Mouse (Mus musculus): ENCODE data around the gene Eps8. TPM values are rescaled to one million over a fixed set of nuclear protein-coding genes. Genes with fewer than 3 reads are reported as not detected.
A peak's percentile ranks its signal among the peaks of the same experiment; 100 is the strongest.

Gene Eps8
- polyA plus RNA-seq, 1 experiment: 5.6 TPM

DNA sequence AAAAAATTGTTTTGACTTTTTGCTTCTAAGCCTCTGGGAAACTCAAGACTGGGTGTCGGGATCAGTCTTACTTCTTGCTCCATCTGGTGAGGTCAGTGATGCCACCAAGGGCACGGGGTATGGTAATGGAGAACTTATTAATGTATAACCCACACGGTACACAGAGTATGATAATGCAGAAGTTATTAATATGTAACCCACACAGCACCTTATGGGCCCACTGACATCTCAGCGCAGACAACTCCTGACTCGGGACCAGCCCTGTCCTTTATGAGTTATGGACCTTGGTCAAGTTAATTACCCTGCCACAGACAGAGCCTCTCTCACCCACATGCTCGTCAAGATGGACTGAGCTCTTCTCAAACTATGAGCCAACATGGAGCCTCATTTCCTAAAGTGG lies 89.2 kb downstream of the Eps8 start:
- no peak for TF ChIP-seq POLR2A (IDR thresholded peaks at IDR 0.05; ENCODE audit: low read depth, low read length)
- no peak for TF ChIP-seq CTCF (IDR thresholded peaks at IDR 0.05; ENCODE audit: extremely low read depth, insufficient read depth, insufficient read length, insufficient replicate concordance)
- WGBS: 75% methylated on average over 6 of the region's 6 CpGs
- no peak for DNase-seq (ENCODE audit: low read depth in 1 of 2, low spot score in 2 of 2)
- no peaks in the 10 kb centered on the region for H3K27me3 ChIP-seq (ENCODE audit: control insufficient read depth, insufficient read depth, low read length)
- H3K27ac ChIP-seq (ENCODE audit: insufficient read depth, low read length): peak overlapping the region; percentile 0; the same call in 1 of the 2 replicates
- no peaks in the 10 kb centered on the region for H3K36me3 ChIP-seq (ENCODE audit: control insufficient read depth, insufficient read depth, low read length)
- H3K4me3 ChIP-seq (ENCODE audit: extremely low read depth, insufficient read depth, insufficient read length): no peak overlapping the region
- H3K4me1 ChIP-seq (ENCODE audit: control insufficient read depth, insufficient read depth, insufficient read length): peaks cover 8% of the 10 kb centered on the region

DNA sequence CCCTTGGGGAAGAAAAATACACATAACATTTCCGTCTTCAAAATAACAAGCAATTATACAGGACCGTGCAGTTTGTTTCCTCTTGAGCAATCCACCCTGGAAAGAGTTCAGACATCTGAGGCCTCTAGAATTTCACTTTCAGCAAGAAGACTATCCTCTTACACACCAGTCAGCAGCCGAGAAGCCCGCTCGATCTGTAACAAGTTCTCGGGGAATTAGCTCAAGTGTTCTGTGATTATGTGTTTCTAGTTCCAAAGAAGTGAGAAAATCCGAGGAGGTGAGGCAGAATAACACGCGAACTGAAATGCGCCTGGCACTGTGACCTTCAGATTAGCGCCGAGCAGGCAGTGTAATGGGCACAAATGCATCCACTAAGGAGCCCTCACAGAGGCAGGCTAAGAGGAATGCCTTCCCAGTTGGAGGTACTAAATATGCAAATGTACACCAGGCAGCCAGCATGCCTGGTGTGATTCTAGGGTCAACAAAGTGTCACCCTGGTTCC lies 94.3 kb downstream of the Eps8 start:
- 72% methylated on average over 12 of the region's 12 CpGs for WGBS

DNA sequence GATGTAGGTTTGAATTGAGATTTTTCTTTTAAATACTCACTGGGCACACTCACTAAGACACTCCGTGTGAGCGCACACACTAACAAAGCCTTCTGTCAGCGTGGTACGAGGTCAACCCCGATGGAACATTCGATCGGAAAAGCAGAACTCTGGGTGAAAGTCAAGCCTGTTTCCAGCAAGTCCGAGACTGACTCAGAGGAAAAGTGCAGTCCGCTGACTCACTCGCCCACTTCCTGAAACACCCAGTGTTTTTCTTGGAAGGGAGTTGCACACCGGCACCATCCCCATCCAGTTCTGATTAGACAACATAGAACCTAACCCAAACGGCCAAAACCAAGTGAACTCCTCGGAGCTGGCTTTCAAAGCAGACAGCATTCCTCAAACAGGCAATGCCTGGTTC lies 95.8 kb downstream of the Eps8 start:
- no peak for DNase-seq (ENCODE audit: low read depth in 1 of 2, low spot score in 2 of 2)
- 13% methylated on average over 13 of the region's 13 CpGs for WGBS
- no peak overlapping the region for H3K4me3 ChIP-seq (ENCODE audit: extremely low read depth, insufficient read depth, insufficient read length)
- no peaks in the 10 kb centered on the region for H3K36me3 ChIP-seq (ENCODE audit: control insufficient read depth, insufficient read depth, low read length)
- no peaks in the 10 kb centered on the region for H3K27me3 ChIP-seq (ENCODE audit: control insufficient read depth, insufficient read depth, low read length)
- no peak overlapping the region for H3K27ac ChIP-seq (ENCODE audit: insufficient read depth, low read length)
- peaks cover 8% of the 10 kb centered on the region; the same call in 1 of the 2 replicates for H3K4me1 ChIP-seq (ENCODE audit: control insufficient read depth, insufficient read depth, insufficient read length)
- no peak for TF ChIP-seq CTCF (IDR thresholded peaks at IDR 0.05; ENCODE audit: extremely low read depth, insufficient read depth, insufficient read length, insufficient replicate concordance)
- TF ChIP-seq POLR2A (IDR thresholded peaks at IDR 0.05; ENCODE audit: low read depth, low read length): no peak

More for the DNA sequence above, 94.3 kb downstream of the Eps8 start:
- Histone ChIP-seq H3K4me3 (ENCODE audit: extremely low read depth, insufficient read depth, insufficient read length) (no peak overlapping the region), H3K27ac (ENCODE audit: insufficient read depth, low read length) (0 out of 2 replicates have a peak overlapping the region, but pooled peaks have one; percentile 38), H3K4me1 (ENCODE audit: control insufficient read depth, insufficient read depth, insufficient read length) (peaks cover 11% of the 10 kb centered on the region; the same call in 1 of the 2 replicates), H3K27me3 (ENCODE audit: control insufficient read depth, insufficient read depth, low read length) (no peaks in the 10 kb centered on the region), H3K36me3 (ENCODE audit: control insufficient read depth, insufficient read depth, low read length) (no peaks in the 10 kb centered on the region)
- TF ChIP-seq POLR2A (IDR thresholded peaks at IDR 0.05; ENCODE audit: low read depth, low read length): no peak
- no peak for TF ChIP-seq CTCF (IDR thresholded peaks at IDR 0.05; ENCODE audit: extremely low read depth, insufficient read depth, insufficient read length, insufficient replicate concordance)
- DNase-seq (ENCODE audit: low read depth in 1 of 2, low spot score in 2 of 2): no peak

DNA sequence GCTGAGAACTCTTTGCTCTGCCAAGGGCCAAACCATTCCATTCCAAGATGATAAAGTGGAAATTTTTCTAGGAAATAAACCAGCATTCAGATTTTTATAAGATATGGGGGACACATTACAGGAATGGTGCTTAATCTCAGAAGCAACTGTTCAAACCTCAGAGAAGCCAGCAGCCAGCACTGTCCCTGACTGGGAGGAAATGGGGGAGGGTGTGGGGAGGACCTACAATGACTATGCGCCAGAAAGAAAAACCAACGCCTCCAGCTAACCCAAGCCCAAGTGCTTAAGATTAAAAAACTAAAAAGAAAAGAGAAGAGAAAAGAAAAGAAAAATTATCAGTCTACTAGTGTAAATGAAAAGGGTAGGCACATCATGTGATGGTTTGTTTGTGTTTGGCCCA lies 97.0 kb downstream of the Eps8 start:
- H3K4me3 ChIP-seq (ENCODE audit: extremely low read depth, insufficient read depth, insufficient read length): no peak overlapping the region
- no peak overlapping the region for H3K27ac ChIP-seq (ENCODE audit: insufficient read depth, low read length)

DNA sequence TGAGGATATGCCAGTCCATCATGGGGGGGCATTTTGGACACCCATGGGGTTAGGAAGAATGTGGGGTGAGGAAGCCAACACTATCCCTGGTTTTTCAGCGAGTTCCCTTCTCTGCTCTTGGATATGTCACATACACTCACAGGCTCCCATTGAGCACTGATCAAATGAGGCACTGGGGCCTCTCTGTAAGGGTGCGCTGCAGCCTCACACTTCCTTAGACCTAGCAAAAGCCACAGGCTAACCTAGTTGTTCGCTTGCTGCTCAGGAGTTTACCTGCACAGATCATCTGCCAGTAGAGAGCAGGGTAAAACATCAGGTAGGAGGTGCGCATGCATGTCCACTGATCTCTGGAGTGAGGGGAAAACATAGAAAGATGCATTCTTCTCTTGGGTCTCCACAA lies 97.5 kb downstream of the Eps8 start:
- Histone ChIP-seq H3K36me3 (ENCODE audit: control insufficient read depth, insufficient read depth, low read length) (no peaks in the 10 kb centered on the region), H3K4me1 (ENCODE audit: control insufficient read depth, insufficient read depth, insufficient read length) (peaks cover 8% of the 10 kb centered on the region; the same call in 1 of the 2 replicates), H3K27ac (ENCODE audit: insufficient read depth, low read length) (no peak overlapping the region), H3K27me3 (ENCODE audit: control insufficient read depth, insufficient read depth, low read length) (no peaks in the 10 kb centered on the region), H3K4me3 (ENCODE audit: extremely low read depth, insufficient read depth, insufficient read length) (no peak overlapping the region)
- 54% methylated on average over 4 of the region's 4 CpGs for WGBS
- no peak for DNase-seq (ENCODE audit: low read depth in 1 of 2, low spot score in 2 of 2)
- TF ChIP-seq CTCF (IDR thresholded peaks at IDR 0.05; ENCODE audit: extremely low read depth, insufficient read depth, insufficient read length, insufficient replicate concordance) (no peak), POLR2A (IDR thresholded peaks at IDR 0.05; ENCODE audit: low read depth, low read length) (no peak)

More for the DNA sequence above, 97.0 kb downstream of the Eps8 start:
- H3K27me3 ChIP-seq (ENCODE audit: control insufficient read depth, insufficient read depth, low read length): no peaks in the 10 kb centered on the region
- no peak for DNase-seq (ENCODE audit: low read depth in 1 of 2, low spot score in 2 of 2)
- no peak for TF ChIP-seq POLR2A (IDR thresholded peaks at IDR 0.05; ENCODE audit: low read depth, low read length)
- TF ChIP-seq CTCF (IDR thresholded peaks at IDR 0.05; ENCODE audit: extremely low read depth, insufficient read depth, insufficient read length, insufficient replicate concordance): no peak
- H3K4me1 ChIP-seq (ENCODE audit: control insufficient read depth, insufficient read depth, insufficient read length): peaks cover 8% of the 10 kb centered on the region; the same call in 1 of the 2 replicates
- H3K36me3 ChIP-seq (ENCODE audit: control insufficient read depth, insufficient read depth, low read length): no peaks in the 10 kb centered on the region
- WGBS: 14% methylated on average over 2 of the region's 2 CpGs

DNA sequence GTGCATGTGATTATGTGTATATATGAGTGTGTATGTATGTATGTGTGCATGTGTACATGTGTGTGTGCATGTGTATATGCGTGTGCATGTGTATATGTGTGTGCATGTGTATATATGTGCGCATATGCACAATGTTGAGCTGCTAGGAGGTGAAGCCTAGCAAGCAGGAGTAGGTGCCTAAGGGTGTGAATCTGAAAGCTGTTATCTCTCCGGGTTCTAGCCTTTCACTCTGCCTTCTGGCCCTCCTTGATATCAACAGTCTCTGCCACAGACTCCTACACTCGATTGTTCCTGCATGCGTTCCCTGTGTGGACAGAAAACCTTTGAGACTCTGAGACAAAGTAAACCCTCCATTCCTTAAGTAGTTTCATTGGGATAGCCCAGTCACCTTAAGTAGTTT lies 98.0 kb downstream of the Eps8 start:
- DNase-seq (ENCODE audit: low read depth in 1 of 2, low spot score in 2 of 2): no peak
- no peak overlapping the region for H3K27ac ChIP-seq (ENCODE audit: insufficient read depth, low read length)
- peaks cover 8% of the 10 kb centered on the region; the same call in 1 of the 2 replicates for H3K4me1 ChIP-seq (ENCODE audit: control insufficient read depth, insufficient read depth, insufficient read length)
- 81% methylated on average over 5 of the region's 5 CpGs for WGBS
- H3K27me3 ChIP-seq (ENCODE audit: control insufficient read depth, insufficient read depth, low read length): no peaks in the 10 kb centered on the region
- no peak for TF ChIP-seq CTCF (IDR thresholded peaks at IDR 0.05; ENCODE audit: extremely low read depth, insufficient read depth, insufficient read length, insufficient replicate concordance)
- no peak for TF ChIP-seq POLR2A (IDR thresholded peaks at IDR 0.05; ENCODE audit: low read depth, low read length)
- H3K36me3 ChIP-seq (ENCODE audit: control insufficient read depth, insufficient read depth, low read length): no peaks in the 10 kb centered on the region
- H3K4me3 ChIP-seq (ENCODE audit: extremely low read depth, insufficient read depth, insufficient read length): no peak overlapping the region

DNA sequence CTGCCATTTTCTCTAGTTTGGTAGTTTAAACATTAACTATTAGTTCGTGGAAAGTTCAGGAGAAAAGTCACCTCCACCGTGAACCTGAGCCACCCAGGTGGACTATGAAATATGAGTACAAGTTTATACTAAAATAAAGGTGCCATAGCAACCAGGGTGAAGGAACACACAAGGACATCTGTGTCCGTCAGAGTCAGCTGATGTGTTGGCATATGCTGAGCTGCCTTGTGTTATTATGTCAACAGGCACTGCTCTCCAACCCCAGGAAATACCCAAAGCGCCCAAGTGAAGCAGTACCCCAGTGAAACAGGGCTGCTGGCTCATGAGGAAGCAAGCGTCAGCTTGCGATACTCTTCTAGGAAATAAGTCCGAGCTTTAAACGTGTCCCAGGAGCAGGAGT lies 104.5 kb downstream of the Eps8 start:
- Histone ChIP-seq H3K36me3 (ENCODE audit: control insufficient read depth, insufficient read depth, low read length) (no peaks in the 10 kb centered on the region), H3K27ac (ENCODE audit: insufficient read depth, low read length) (no peak overlapping the region), H3K4me1 (ENCODE audit: control insufficient read depth, insufficient read depth, insufficient read length) (no peaks in the 10 kb centered on the region), H3K4me3 (ENCODE audit: extremely low read depth, insufficient read depth, insufficient read length) (no peak overlapping the region), H3K27me3 (ENCODE audit: control insufficient read depth, insufficient read depth, low read length) (no peaks in the 10 kb centered on the region)
- DNase-seq (ENCODE audit: low read depth in 1 of 2, low spot score in 2 of 2): no peak
- TF ChIP-seq CTCF (IDR thresholded peaks at IDR 0.05; ENCODE audit: extremely low read depth, insufficient read depth, insufficient read length, insufficient replicate concordance) (no peak), POLR2A (IDR thresholded peaks at IDR 0.05; ENCODE audit: low read depth, low read length) (no peak)
- 77% methylated on average over 8 of the region's 8 CpGs for WGBS
